Mouse (Mus musculus): ENCODE measurements at regions not wholly inside any gene's neighbourhood (a gene's known extent, or its start where the extent isn't known, plus 50 kb on each side); places are given as distances from the start of the nearest gene placed in this dataset.
"Not testable (repeated sequence)": the region's sequence is repeated elsewhere in the genome, so short reads cannot be mapped to it uniquely, and the experiment has no call there.

DNA sequence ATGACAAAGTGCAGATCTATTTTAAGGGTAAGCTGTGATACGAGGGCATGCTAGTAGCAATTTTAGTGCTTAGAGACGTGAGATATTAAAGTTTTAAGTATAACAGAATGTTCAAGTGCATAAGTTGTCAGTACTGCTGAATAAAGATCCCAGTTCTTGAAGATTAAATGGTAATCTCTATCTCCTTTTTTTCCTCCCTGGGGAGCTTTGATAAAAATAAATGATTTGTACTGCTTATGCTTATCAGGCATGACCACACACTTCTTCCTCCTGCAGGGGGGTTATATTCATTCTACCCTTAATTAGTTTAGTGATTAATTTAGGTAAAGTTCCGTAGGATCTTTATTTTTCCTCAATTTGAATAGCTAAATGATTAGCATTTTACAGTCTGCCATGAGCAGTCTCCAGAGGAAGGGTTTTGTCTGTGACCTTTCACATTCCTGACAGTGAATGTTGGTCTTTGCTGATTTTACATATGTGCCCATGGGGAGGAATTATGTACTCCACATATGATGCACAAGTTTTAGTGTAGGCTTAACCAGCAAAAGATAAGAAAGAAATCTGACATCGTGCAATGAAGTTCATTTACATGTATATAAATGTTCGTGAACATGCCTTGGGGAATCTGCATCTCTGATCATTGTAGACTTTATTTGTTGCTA is 515.5 kb downstream of the Nova1 start:
- 49% methylated on average over 5 of the region's 5 CpGs for WGBS
- H3K27me3 ChIP-seq (ENCODE audit: control insufficient read depth, insufficient read depth, low read length) = no peaks in the 10 kb centered on the region
- DNase-seq = no peak
- no peaks in the 10 kb centered on the region for H3K4me1 ChIP-seq (ENCODE audit: control insufficient read depth, insufficient read depth, low read length)
- H3K27ac ChIP-seq = no peak overlapping the region
- TF ChIP-seq POLR2A (IDR thresholded peaks at IDR 0.05; ENCODE audit: insufficient read depth, low read depth, low read length) = no peak
- H3K4me3 ChIP-seq = no peak overlapping the region
- H3K36me3 ChIP-seq (ENCODE audit: control insufficient read depth, insufficient read depth, low read length) = no peaks in the 10 kb centered on the region
- H3K79me2 ChIP-seq (replicated peaks; ENCODE audit: control insufficient read depth, insufficient read depth, low read length) = no peaks in the 10 kb centered on the region
- no peak overlapping the region for H3K9ac ChIP-seq (ENCODE audit: low read depth, low read length)
- intact Hi-C loops (cut with DNase I) = no loop called here

DNA sequence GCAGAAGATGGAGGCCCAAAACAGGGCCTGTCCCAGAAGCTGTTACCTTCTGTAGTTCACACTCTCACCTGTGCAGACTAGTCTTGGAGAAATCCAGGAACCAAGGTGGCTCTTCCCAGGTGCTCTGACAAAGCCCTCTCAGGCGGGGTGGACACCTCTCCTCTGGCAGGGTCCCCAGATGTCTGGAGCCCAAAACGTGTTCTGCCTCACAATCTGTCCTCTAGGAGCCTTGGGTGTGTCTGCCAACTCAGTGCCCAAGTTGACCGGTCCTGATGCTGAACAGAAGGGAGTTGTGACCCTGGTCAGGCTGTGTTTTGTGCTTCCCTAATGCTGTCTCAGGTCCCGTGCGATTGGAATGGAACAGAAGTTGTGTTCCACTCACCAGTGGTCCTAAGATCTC is 519.8 kb downstream of the Nova1 start:
- no peaks in the 10 kb centered on the region for H3K79me2 ChIP-seq (replicated peaks; ENCODE audit: control insufficient read depth, insufficient read depth, low read length)
- no peak overlapping the region for H3K4me3 ChIP-seq
- no peak for DNase-seq
- no peaks in the 10 kb centered on the region for H3K4me1 ChIP-seq (ENCODE audit: control insufficient read depth, insufficient read depth, low read length)
- H3K27ac ChIP-seq = no peak overlapping the region
- H3K36me3 ChIP-seq (ENCODE audit: control insufficient read depth, insufficient read depth, low read length) = no peaks in the 10 kb centered on the region
- WGBS = 70% methylated on average over 5 of the region's 5 CpGs
- intact Hi-C loops (cut with DNase I) = no loop called here
- H3K9ac ChIP-seq (ENCODE audit: low read depth, low read length) = no peak overlapping the region
- H3K27me3 ChIP-seq (ENCODE audit: control insufficient read depth, insufficient read depth, low read length) = no peaks in the 10 kb centered on the region
- TF ChIP-seq POLR2A (IDR thresholded peaks at IDR 0.05; ENCODE audit: insufficient read depth, low read depth, low read length) (no peak), CTCF (IDR thresholded peaks at IDR 0.05) (no peak), EP300 (IDR thresholded peaks at IDR 0.05; ENCODE audit: insufficient read depth, low read depth, low read length) (no peak)

DNA sequence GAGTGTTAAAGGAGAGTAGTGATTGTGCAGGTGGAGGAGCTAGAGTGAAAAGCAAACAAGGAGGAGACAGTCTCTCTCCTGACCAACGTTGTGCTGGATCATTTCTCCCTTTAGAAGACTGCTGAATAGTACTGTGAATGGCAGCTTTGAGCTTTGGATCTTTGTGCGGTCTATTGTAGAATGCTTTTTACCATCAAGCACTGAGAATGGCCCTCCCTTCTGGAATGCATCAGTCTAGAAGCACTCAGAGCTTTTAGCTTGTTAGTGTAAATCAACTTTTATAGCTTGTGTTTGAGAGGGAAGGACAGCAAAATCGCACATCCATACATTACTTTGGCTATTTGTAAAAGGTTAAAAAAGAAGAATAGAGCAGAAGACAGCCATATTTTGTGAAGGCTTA is 534.2 kb downstream of the Nova1 start:
- H3K4me1 ChIP-seq (ENCODE audit: control insufficient read depth, insufficient read depth, low read length) = no peaks in the 10 kb centered on the region
- H3K79me2 ChIP-seq (replicated peaks; ENCODE audit: control insufficient read depth, insufficient read depth, low read length) = no peaks in the 10 kb centered on the region
- no peak overlapping the region for H3K27ac ChIP-seq
- TF ChIP-seq CTCF (IDR thresholded peaks at IDR 0.05) = no peak
- TF ChIP-seq EP300 (IDR thresholded peaks at IDR 0.05; ENCODE audit: insufficient read depth, low read depth, low read length) = no peak
- TF ChIP-seq POLR2A (IDR thresholded peaks at IDR 0.05; ENCODE audit: insufficient read depth, low read depth, low read length) = no peak
- no peaks in the 10 kb centered on the region for H3K36me3 ChIP-seq (ENCODE audit: control insufficient read depth, insufficient read depth, low read length)
- H3K27me3 ChIP-seq (ENCODE audit: control insufficient read depth, insufficient read depth, low read length) = no peaks in the 10 kb centered on the region
- no peak overlapping the region for H3K9ac ChIP-seq (ENCODE audit: low read depth, low read length)
- 70% methylated on average over 3 of the region's 3 CpGs for WGBS
- H3K4me3 ChIP-seq = no peak overlapping the region
- DNase-seq = no peak
- intact Hi-C loops (cut with DNase I) = no loop called here

DNA sequence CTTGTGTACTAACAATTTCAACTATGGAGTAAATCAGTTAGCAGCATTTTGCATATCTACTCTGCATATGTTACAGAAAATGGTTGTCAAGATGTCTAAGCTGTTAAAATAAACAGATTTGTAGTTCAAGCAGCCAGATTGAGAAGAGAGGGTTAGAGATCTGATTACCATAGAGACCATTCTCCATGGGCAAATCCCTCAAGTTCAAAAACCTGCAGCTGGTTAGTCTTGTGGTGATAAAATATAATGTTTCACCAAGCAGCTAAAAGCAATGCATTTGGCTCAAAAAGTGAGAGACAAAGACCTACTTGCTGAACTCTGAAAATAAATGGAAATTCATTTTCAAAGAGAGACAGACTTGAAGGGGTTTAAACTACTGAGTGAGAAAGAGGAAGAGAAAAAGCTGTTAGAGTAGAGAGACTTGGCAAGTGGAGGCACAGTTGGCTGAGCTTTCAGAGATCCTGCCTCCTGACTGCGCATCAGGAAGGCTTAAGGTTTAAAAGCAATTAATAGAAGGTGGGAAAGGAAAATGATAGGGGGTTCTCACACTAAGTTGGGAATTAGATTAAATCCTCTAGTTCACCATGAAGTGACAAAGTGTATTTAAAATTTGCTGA is 570.2 kb downstream of the Nova1 start:
- Histone ChIP-seq H3K27me3 (ENCODE audit: control insufficient read depth, insufficient read depth, low read length) (no peaks in the 10 kb centered on the region), H3K27ac (no peak overlapping the region), H3K79me2 (replicated peaks; ENCODE audit: control insufficient read depth, insufficient read depth, low read length) (no peaks in the 10 kb centered on the region), H3K4me3 (no peak overlapping the region), H3K4me1 (ENCODE audit: control insufficient read depth, insufficient read depth, low read length) (no peaks in the 10 kb centered on the region), H3K36me3 (ENCODE audit: control insufficient read depth, insufficient read depth, low read length) (no peaks in the 10 kb centered on the region), H3K9ac (ENCODE audit: low read depth, low read length) (no peak overlapping the region)
- no peak for TF ChIP-seq POLR2A (IDR thresholded peaks at IDR 0.05; ENCODE audit: insufficient read depth, low read depth, low read length)
- TF ChIP-seq CTCF (IDR thresholded peaks at IDR 0.05) = no peak
- TF ChIP-seq EP300 (IDR thresholded peaks at IDR 0.05; ENCODE audit: insufficient read depth, low read depth, low read length) = no peak
- intact Hi-C loops (cut with DNase I) = no loop called here
- WGBS = 69% methylated on average over 1 of the region's 1 CpGs
- no peak for DNase-seq

DNA sequence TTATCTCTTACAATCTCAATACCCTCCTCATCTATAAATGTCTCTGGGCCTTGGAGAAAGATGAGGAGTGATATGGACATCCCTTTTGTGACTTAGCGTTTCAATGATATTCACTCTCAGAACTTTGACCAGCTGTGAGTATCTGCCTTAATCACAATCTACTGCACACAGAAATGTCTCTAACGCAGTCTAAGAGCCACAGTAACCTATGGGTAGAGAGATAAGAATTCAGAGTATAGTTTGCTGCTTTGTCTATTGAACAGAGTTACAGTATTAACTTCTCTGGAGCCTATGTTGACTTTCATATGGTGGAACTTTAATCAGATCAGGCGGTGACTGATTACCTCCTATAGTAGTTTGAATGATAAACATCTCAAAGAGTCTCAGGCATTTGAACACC is 573.8 kb downstream of the Nova1 start:
- intact Hi-C loops (cut with DNase I) = no loop called here
- H3K9ac ChIP-seq (ENCODE audit: low read depth, low read length) = no peak overlapping the region
- 79% methylated on average over 3 of the region's 3 CpGs for WGBS
- no peak for DNase-seq
- no peak overlapping the region for H3K4me3 ChIP-seq
- H3K27ac ChIP-seq = no peak overlapping the region
- no peaks in the 10 kb centered on the region for H3K36me3 ChIP-seq (ENCODE audit: control insufficient read depth, insufficient read depth, low read length)
- TF ChIP-seq CTCF (IDR thresholded peaks at IDR 0.05) = no peak
- TF ChIP-seq POLR2A (IDR thresholded peaks at IDR 0.05; ENCODE audit: insufficient read depth, low read depth, low read length) = no peak
- TF ChIP-seq EP300 (IDR thresholded peaks at IDR 0.05; ENCODE audit: insufficient read depth, low read depth, low read length) = no peak
- no peaks in the 10 kb centered on the region for H3K4me1 ChIP-seq (ENCODE audit: control insufficient read depth, insufficient read depth, low read length)
- H3K27me3 ChIP-seq (ENCODE audit: control insufficient read depth, insufficient read depth, low read length) = no peaks in the 10 kb centered on the region
- no peaks in the 10 kb centered on the region for H3K79me2 ChIP-seq (replicated peaks; ENCODE audit: control insufficient read depth, insufficient read depth, low read length)

DNA sequence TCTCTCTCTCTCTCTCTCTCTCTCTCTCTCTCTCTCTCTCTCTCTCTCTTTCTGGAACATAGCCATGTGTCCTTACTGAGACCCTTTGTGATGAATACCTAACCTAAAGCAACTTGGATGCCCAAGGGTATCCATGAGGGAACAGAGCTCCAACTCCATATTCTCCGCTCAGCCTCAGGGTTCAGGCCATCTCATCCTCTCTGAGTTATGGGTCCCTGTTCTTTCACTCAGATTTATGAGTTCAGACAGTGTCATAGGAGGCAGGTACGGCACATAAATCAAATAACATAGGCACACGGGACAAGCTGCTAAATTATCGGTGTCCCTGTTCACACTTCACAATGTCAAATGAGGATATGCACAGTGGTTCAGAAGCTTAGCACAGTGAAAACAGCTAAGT is 586.4 kb downstream of the Nova1 start:
- intact Hi-C loops (cut with DNase I) = no loop called here
- H3K36me3 ChIP-seq (ENCODE audit: control insufficient read depth, insufficient read depth, low read length) = no peaks in the 10 kb centered on the region
- no peak overlapping the region for H3K4me3 ChIP-seq
- no peaks in the 10 kb centered on the region for H3K4me1 ChIP-seq (ENCODE audit: control insufficient read depth, insufficient read depth, low read length)
- no peak overlapping the region for H3K9ac ChIP-seq (ENCODE audit: low read depth, low read length)
- DNase-seq = no peak
- no peak overlapping the region for H3K27ac ChIP-seq
- no peaks in the 10 kb centered on the region for H3K79me2 ChIP-seq (replicated peaks; ENCODE audit: control insufficient read depth, insufficient read depth, low read length)
- WGBS = 87% methylated on average over 4 of the region's 4 CpGs
- H3K27me3 ChIP-seq (ENCODE audit: control insufficient read depth, insufficient read depth, low read length) = no peaks in the 10 kb centered on the region
- no peak for TF ChIP-seq CTCF (IDR thresholded peaks at IDR 0.05)
- TF ChIP-seq POLR2A (IDR thresholded peaks at IDR 0.05; ENCODE audit: insufficient read depth, low read depth, low read length) = no peak
- no peak for TF ChIP-seq EP300 (IDR thresholded peaks at IDR 0.05; ENCODE audit: insufficient read depth, low read depth, low read length)

DNA sequence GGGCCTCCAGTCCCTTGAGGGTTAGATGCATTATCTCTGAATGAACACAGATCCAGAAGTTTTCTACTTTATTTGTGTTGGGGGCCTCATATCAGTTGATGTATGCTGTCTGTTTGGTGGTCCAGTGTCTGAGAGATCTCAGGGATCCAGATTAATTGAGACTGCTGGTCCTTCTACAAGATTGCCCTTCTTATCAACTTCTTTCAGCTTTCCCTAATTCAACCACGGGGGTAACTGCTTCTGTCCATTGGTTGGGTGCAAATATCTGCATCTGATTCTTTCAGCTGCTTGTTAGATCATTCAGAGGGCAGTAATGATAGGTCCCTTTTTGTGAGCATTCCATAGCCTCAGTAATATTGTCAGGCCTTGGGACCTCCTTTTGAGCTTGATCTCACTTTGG is 603.4 kb downstream of the Nova1 start:
- H3K36me3 ChIP-seq (ENCODE audit: control insufficient read depth, insufficient read depth, low read length); H3K4me1 ChIP-seq (ENCODE audit: control insufficient read depth, insufficient read depth, low read length); H3K79me2 ChIP-seq (replicated peaks; ENCODE audit: control insufficient read depth, insufficient read depth, low read length); H3K27ac ChIP-seq; DNase-seq; H3K27me3 ChIP-seq (ENCODE audit: control insufficient read depth, insufficient read depth, low read length); intact Hi-C loops (cut with DNase I); H3K4me3 ChIP-seq; H3K9ac ChIP-seq (ENCODE audit: low read depth, low read length): not testable (repeated sequence)
- 48% methylated on average over 1 of the region's 1 CpGs for WGBS
